Mouse (Mus musculus) embryonic fibroblast, embryonic 13.5 days (primary cell): ENCODE results near the gene Tspan1.

Experiments
- CTCF ChIP-seq: IDR thresholded peaks from 2 replicates; pipeline ENCODE4 v1.5.1; 2011; ENCODE audit warnings: mild to moderate bottlenecking, control low read depth, low read length, moderate library complexity, borderline replicate concordance; ENCODE audit not compliant: insufficient read depth
- POLR2A ChIP-seq: IDR thresholded peaks from 2 replicates; pipeline ENCODE4 v1.6.1; 2011; ENCODE audit warnings: low read depth, mild to moderate bottlenecking, control low read depth, low read length, moderate library complexity

DNA sequence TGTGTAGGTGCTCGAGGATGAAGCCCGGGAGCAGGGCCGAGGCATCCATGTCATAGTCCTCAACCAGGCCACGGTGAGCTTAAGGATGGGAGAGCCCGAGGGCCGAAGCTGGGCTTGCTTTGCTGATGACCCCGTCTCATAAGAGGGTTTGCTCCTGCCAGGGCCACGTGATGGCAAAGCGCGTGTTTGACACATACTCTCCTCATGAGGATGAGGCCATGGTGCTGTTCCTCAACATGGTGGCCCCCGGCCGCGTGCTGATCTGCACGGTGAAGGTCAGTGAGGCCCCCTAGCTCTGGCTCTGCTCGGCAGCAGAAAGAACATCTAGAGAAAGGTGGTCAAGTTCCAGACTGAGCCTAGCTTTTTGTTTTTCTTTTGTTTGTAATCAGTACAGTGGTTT is 14.7 kb downstream of the Tspan1 start:
- no peak for TF ChIP-seq POLR2A
- no peak for TF ChIP-seq CTCF
